Mouse (Mus musculus) T-helper 17 cell (primary cell): ENCODE measurements at regions not wholly inside any gene's neighbourhood (a gene's known extent, or its start where the extent isn't known, plus 50 kb on each side); places are given as distances from the start of the nearest gene placed in this dataset.

Experiments used
- in situ Hi-C, 2 experiments: fragments of 300-600 bp; cut with MboI, MseI; formaldehyde crosslinking; loops; 1 replicate in 1 of 2; 2 replicates in 1 of 2; pipeline ENCODE4 v1.15.1; 2025; ENCODE audit warnings: high pct_unique_total_duplicates in 2 of 2

DNA sequence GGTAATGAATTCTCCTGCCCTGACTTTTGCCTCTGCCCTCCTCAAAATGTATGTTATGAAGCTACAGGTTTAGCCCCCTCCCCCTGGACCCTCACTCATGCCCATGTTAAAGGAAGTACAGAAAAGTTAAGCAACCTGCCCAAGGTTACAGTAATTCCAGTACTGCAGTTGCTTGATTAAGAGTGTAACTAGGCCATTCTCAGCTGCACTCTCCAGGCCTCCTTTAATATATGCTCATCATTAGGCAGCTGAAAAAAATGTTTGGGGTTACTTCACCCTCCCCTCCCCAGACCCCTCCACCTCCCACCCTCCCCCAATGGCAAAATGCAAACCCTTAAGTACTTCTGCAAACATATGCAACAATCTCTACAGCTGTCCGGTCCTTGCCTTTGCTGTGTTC, 101.6 kb upstream of the Spred1 start:
- in situ Hi-C loops = loop anchor here in 1 of 2 experiments (5.0 kb wide), 1 partner anchor 42 kb away; no protein-coding TSS in a partner anchor

DNA sequence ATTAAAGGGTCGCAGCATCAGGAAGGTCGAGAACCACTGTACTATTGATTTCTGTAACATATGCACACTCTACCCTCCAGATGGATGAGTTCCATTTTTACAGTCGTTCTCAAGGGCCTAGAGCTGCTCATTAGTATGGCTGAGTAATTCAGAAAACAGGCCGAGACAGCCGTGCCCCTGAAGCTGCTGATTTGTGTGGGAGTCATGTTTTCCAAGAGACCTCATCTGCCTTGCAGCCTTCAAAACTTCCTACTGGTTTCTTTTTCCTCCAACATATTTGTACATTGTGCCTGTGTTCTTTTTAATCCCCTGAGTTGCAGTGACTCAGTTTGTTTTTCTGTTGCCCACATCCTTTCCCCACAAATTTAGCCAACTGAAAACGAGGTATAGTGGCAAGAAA, 99.4 kb upstream of the Spred1 start:
- in situ Hi-C loops = loop anchor here in 1 of 2 experiments (10.0 kb wide), 1 partner anchor 1783 kb away; no protein-coding TSS in a partner anchor

DNA sequence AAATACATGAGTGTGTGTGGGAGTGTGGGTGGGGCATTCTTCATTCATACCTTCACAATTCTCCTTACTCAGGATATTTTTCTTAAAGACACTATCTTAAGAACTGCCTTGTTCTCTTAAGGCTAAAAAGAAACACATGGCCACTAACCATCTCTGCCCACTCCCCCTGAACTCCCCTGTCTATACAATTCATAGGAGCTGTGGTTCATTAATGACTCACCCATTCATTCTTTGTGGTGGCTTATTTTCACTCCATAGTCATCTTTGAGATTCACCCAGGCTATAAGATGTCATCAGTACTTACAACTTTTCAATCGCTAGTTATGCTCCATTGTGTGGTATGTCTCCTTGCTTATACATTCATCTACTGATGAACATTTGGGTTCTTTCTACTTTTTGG, 97.7 kb upstream of the Spred1 start:
- in situ Hi-C loops = loop anchor here in 1 of 2 experiments (10.0 kb wide), 1 partner anchor 1781 kb away; no protein-coding TSS in a partner anchor

DNA sequence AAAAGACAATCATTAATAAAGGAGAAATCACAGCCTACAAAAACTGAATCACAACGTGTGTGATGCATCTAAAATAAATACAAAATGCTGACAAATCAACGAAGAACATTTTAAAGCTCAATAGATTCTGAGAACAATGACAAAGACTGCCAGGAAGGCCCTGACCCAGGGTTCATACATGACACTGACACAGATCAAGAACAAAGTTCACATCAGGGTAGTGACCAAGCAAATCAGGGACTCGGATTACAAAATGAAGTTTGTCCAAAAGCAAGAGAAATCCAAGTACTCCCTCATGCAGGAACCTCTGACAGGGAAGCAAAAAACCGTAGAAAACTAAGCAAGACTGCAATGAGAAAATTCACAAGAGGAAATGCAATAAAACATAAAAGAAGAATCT, 94.1 kb upstream of the Spred1 start:
- in situ Hi-C loops = loop anchor here in 1 of 2 experiments (10.0 kb wide), 1 partner anchor 1778 kb away; no protein-coding TSS in a partner anchor

DNA sequence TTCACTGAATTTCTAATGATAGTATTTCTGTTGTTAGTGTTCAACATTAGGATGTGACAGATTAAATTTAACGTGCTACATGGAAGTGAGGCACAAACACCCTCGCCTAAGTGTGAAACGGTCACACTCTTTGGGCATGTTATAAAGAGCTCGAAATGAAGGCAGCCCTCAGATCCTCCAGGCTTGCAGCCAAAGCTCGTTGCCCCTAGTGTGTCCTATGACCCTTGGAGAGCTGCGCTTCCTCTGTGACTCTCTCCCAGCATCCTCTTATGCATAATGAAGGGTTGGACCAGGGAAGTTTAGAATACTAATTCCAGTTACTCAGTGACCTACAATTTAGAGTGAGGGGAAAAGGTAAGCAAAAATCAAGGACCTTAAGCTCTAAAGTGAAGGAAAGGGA, 92.4 kb upstream of the Spred1 start:
- in situ Hi-C loops = loop anchor here in 1 of 2 experiments (10.0 kb wide), 1 partner anchor 1776 kb away; no protein-coding TSS in a partner anchor

DNA sequence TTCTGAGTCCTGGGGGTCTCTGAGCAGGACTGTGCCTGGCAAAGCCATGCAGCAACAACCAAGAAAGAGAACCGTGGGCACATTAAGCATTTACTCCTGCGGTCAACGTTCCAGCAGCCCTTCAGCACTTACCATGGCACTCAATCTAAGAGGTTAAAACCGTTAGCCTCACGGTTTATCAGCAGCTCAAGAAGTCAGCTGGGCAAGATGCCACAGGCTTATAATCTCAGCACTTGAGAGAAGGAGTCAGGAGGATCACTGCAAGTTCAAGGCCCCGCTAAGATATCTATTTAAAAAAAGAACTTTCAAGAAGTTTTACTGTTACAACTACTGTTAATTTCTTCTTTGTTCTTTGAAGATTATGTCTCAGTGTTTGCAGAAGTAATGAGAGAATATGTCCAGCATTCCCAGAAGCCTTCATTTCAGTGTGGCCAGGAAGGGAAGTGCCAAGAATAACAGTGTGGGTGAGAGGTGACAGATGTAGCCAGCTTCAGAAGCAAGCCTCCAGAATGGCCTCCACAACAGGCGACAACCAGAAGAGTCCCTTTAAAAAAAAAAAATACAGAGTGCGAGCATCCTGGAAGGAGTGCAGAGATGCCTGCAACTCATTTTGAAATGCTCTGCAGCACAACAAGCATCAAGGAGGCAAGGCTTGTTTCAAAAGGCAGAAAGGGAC, 84.8 kb upstream of the Spred1 start:
- in situ Hi-C loops = no loop called here

DNA sequence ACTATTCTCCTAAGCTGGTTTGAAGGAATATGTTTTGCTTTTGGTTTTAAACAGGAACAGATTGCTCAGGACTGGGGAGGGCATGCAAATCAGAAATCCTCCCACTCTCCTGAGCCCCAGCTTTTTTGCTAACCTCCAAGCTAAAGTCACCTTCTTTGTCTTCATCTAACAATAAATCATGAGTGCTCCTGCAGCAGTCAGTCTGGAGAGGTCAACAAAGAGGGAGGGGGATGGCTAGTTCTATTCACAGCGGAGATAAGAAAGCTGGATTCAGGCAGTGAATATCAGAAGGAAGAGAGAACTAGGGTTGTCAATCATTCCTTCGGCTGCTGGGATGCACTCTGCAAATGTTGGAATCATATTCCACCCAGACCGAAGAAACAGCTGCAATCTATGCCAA, 81.0 kb upstream of the Spred1 start:
- in situ Hi-C loops = no loop called here

DNA sequence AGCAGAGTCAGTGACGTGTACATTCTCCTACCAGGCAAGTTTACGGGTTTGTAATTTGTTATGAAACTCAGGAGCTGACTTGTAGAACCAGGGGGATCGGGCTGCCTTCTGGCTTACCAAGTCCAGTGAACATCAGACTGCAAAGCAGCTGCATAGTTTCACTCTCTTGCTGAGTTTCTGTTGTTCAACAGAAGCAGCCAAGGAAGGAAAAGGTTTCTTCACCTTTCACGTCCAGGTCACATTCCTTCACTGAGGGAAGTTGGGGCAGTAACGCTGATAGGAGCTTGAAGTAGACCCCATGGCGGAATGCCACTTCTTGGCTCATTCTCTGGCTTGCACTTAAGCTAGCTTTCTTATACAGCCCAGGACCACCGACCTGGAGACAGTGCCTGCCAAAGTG, 77.3 kb upstream of the Spred1 start:
- in situ Hi-C loops = no loop called here

DNA sequence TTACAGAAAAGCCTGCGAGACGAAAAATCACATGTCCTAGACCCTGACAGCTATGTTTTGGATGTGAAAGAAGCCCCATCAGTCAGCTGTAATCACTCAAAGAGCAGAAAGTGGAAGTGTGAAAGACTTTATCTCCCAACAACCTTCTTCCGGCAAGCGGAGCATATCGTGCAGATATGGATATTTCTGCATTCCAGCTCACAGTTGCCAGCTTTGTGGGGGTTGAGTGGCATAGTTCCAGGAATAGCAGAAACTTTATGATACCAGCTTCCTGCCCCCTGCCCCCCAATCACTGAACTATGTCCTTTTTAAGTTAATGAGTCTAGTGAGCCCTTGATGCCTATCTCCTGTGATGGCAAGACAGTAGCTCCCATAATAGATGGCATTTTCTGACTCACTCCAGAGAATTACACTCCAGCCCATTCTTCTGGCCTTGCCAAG, 72.9 kb upstream of the Spred1 start:
- in situ Hi-C loops = no loop called here

DNA sequence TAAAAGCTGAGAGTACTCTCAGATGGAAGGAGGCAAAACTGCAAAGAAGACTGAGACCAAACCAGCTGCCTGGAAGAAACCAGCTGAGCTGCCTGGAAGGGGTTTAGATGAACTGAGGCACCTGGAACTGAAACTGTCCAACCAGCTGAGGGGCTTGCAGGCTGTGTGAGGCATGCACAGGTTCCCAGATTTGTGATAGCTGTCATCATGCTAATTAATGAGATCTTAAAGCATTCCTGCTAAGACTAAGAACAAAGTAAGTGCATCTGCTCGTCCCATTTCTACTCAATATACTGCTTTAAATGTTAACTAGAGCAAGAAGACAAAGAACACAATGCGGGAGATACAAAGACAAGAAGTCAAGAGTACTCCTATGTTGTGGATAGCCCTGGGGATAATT, 71.1 kb upstream of the Spred1 start:
- in situ Hi-C loops = loop anchor here in 1 of 2 experiments (25.0 kb wide), 1 partner anchor 612 kb away; no protein-coding TSS in a partner anchor

DNA sequence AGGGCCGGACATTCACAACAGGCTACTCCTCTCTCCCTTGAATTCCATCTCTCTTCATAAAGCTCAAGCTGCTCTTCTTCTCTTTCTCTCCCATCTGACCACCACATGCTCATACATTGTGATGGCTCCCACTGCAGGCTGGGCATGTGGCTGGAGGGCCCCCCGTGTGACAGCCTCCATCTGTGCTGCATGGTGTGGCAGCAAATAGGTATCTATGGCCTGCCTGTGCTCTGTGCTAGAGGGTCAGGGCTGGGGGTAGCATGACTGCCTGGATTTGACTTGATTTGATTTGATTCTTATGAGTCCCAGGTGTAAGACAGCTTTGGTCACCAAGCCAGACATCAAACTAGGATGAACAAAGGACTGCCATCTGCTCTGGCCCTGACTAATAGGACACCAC, 57.0 kb upstream of the Spred1 start:
- in situ Hi-C loops = loop anchor here in 1 of 2 experiments (25.0 kb wide), 1 partner anchor 598 kb away; no protein-coding TSS in a partner anchor

DNA sequence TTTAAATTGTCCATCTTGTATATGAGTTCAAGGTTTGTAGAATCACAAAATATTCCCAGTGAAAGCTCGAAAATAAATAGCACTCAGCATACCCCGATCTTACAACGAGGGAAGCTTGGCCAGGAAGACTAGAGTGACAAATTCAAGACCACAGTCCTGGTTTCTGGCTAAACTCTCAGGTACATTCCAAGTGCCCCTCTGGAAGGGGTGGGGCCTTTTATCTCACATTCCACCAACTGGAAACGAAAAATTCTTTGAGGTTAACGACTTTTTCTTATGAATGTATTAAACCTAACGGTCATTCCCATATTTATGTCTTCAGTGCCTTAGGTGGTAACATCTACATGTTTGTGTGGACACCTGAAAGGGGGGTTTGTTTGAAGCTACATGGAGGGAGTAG, 50.8 kb upstream of the Spred1 start:
- in situ Hi-C loops = loop anchor here in 1 of 2 experiments (25.0 kb wide), 1 partner anchor 592 kb away; no protein-coding TSS in a partner anchor

DNA sequence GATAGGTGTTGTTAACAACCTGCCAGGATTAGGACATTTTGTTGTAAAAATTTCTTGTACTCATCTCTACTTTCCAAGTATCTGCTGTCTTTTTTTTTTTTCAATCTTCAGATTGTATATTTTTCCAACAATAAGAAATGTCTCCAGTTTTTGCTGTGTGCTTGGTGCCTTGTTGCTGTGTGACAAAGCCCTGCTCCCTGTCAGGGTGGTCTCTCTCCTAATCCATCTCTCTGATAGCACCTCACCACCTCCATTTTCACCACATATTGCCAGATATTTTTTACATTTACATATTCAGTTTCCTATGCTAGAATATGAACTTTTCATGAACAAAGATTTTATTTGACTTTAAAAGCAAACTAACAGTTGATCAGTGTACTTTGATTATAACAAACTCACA, 50.1 kb upstream of the Spred1 start:
- in situ Hi-C loops = loop anchor here in 1 of 2 experiments (25.0 kb wide), 1 partner anchor 591 kb away; no protein-coding TSS in a partner anchor
